Mouse (Mus musculus) liver, embryonic 14.5 days (tissue): ENCODE results near the gene Hyal2.

Experiments used
- CTCF ChIP-seq: IDR thresholded peaks from 2 replicates; pipeline ENCODE4 v1.5.1; 2016; ENCODE audit warnings: antibody characterized with exemption, low read depth, control low read depth
- EP300 ChIP-seq: IDR thresholded peaks from 2 replicates; pipeline ENCODE4 v1.6.1; 2016; ENCODE audit warnings: antibody characterized with exemption, low read depth

- no peak for TF ChIP-seq CTCF
- no peak for TF ChIP-seq EP300
These were observed 51.8 kb downstream of the Hyal2 start for GRCm38 (mm10) chr9:107619546-107619879.
